Mouse (Mus musculus): ENCODE measurements at regions not wholly inside any gene's neighbourhood (a gene's known extent, or its start where the extent isn't known, plus 50 kb on each side); places are given as distances from the start of the nearest gene placed in this dataset.

- DNase-seq (ENCODE audit: extremely low spot score in 1 of 2, low spot score in 1 of 2), result no peak
Measured at GRCm38 (mm10) chr8:27837903-27838302, 390.4 kb downstream of the Poteg start.

- no peak for DNase-seq (ENCODE audit: extremely low spot score in 1 of 2, low spot score in 1 of 2)
Measured at GRCm38 (mm10) chr8:27866468-27866995, 419.1 kb downstream of the Poteg start.

GRCm38 (mm10) chr8:27868591-27868990, 421.1 kb downstream of the Poteg start:
- peak; percentile 80 to 85 for DNase-seq (ENCODE audit: extremely low spot score in 1 of 2, low spot score in 1 of 2)

GRCm38 (mm10) chr8:27877691-27878264, 430.3 kb downstream of the Poteg start:
- DNase-seq (ENCODE audit: extremely low spot score in 1 of 2, low spot score in 1 of 2), result no peak

GRCm38 (mm10) chr8:27889292-27889691, 441.8 kb downstream of the Poteg start:
- DNase-seq (ENCODE audit: extremely low spot score in 1 of 2, low spot score in 1 of 2), result no peak

DNA sequence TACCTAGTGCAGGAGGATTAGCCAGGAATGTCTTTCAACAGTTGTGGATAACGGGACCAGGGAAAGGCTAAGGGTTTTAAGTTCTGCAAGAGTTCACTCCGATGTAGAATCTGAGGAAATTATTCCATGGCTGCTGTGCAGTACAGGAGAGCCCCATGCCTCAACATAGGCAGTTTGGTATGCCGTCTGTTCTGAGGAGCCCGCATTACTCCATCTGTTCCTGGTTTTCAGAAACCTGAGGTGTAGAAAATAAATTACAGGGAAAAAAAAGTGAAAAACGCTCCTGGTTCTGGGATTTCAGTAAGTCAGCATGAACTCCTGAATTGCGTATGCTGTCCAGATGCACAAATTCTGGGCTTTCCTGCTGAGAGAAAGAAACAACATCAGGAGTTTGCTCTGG, 446.9 kb downstream of the Poteg start:
- DNase-seq (ENCODE audit: extremely low spot score in 1 of 2, low spot score in 1 of 2), result peak in 1 of 2 experiments; percentile 21

DNA sequence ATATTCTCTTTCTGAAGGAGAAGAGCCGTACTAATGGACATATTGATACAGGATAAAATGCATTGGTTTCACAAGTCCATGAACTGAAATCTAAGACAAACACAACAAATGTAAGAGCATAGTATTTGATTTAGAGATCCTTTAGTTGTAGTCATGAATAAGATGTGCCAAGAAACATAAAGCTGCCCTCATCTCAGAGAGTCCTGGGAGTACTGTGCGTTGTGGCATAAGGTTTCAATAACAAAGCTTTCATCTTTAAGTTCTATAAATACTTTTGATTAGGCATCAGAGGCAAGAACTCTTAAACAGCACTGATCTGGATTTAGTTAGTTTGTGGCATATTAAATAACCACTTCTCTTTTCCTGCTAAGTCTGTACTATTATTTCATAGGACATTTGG, 452.6 kb downstream of the Poteg start:
- no peak for DNase-seq (ENCODE audit: extremely low spot score in 1 of 2, low spot score in 1 of 2)

- DNase-seq (ENCODE audit: extremely low spot score in 1 of 2, low spot score in 1 of 2), result no peak
Measured at GRCm38 (mm10) chr8:27903796-27904195, 456.3 kb downstream of the Poteg start.

DNA sequence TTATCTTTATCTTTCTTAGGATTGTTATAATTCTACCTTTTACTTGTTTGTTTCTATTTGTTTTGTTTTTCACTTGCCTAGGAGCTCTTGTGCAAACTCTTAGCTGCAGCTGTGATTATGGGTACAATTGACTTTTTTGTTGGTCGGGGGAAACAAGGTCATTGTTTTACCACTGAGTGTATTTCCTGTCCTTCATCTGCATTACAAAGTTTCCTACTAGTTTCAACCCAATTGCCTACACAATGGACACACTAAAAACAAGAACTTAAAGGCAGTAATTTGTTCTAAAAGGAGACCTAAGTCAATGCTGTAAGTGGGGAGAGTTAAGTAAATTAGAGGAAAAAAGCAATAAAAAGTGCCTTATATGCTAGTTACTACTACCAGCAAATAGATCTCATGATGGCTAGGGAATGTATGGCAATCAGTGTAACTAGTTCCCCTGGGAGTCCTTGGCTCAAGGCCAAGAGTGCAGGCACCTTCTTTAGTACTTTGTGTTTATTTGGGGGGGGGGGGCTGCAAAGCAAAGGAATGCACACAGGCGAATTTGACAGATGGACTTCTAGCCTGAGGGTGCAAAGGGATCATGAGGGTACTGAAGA, 462.0 kb downstream of the Poteg start:
- DNase-seq (ENCODE audit: extremely low spot score in 1 of 2, low spot score in 1 of 2), result no peak

- no peak for DNase-seq (ENCODE audit: extremely low spot score in 1 of 2, low spot score in 1 of 2)
Measured at GRCm38 (mm10) chr8:27938559-27939492, 491.4 kb downstream of the Poteg start.

- DNase-seq (ENCODE audit: extremely low spot score in 1 of 2, low spot score in 1 of 2), result no peak
Measured at GRCm38 (mm10) chr8:27955000-27955399, 507.5 kb downstream of the Poteg start.

DNA sequence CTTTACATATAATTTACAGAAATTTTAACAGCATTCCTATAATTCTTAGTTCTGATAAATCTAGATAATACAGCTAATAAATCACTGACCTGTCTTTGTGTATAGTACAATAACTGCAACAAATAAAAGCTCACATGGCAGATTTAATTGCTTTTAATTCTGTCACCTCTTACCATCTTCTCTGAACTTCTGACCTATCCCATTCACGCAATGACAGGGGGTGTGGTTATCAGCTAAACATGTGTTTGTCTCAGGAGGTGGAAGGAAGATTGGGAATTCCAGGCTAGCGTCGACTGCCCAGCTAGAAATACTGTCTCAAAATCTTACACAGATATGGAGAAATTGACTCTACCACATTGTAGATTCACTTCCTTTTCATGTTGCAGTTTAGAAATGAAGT, 533.5 kb downstream of the Poteg start:
- no peak for DNase-seq (ENCODE audit: extremely low spot score in 1 of 2, low spot score in 1 of 2)

DNA sequence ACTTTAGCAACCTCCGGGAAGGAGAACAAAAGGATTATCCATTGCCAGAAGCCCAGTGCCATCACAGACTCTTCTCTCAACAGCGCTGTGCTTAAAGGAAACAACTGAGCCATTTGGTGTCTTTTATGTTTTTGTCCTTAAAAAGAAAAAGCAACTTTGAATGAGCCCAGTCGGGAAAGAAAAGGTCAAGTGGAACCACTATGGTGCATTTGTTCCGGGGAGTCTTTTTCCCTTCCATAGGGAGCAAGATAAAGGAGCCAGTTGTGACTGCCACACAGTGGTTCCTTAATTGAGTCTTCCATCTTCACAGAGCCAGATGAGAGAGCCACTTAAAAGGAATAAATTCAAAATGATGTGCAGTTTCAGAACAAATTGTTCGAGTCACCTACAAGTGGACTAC, 534.3 kb downstream of the Poteg start:
- DNase-seq (ENCODE audit: extremely low spot score in 1 of 2, low spot score in 1 of 2), result no peak

- DNase-seq (ENCODE audit: extremely low spot score in 1 of 2, low spot score in 1 of 2), result no peak
Measured at GRCm38 (mm10) chr8:28012849-28013248, 565.4 kb downstream of the Poteg start.
